Mouse (Mus musculus): Measurements from ENCODE around the gene Kmt2c.

The Kmt2c gene

GRCm38 (mm10) chr5:25222752-25223702 is 275.6 kb downstream of the Kmt2c start, which contains the start of gene E130116L18Rik:
Gene E130116L18Rik (minus strand): TSS chr5:25223153.
- DNase-seq (ENCODE audit: low spot score), result peak; percentile 60
